Mouse (Mus musculus): ENCODE data around the gene Inafm1. TPM values are rescaled to one million over a fixed set of nuclear protein-coding genes. Genes with fewer than 3 reads are reported as not detected.
A peak's percentile ranks its signal among the peaks of the same experiment; 100 is the strongest.

Inafm1 gene
- total and polyA plus RNA-seq, 2 experiments from 2014 or later: 7.7 to 10.7 TPM

DNA sequence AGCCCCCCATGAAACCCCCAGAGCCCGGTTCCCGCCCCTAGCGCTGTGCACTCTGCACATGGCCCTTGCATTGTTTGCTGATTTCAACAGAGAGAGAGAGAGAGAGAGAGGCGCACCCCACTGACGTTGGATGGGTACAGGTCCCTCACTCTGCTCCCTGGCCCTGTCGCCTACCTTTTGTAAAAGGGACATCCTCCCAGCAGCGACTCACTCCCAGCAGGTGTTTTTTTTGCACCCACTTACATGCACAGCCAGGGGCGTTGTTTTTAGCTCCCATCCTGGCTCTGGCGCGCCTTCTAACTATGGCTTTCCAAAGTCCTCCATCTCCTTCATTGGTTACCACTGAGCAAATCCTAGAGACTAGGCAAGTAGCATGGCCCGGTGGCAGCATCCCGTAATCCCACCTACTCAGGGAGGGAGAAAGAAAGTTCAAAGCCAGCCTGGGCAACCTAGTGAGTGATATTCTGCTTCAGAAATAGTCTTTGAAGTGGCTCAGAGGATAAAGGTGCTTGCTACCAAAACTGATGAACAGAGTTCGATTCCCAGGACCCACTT, 40.9 kb upstream of the Inafm1 start:
- Histone ChIP-seq H3K4me3 (ENCODE audit: low read depth, low read length) (peak overlapping the region; percentile 75), H3K9ac (replicated peaks; ENCODE audit: low read depth, low read length) (peak overlapping the region; percentile 45), H3K9me3 (replicated peaks; ENCODE audit: control insufficient read depth, low read length) (no peaks in the 10 kb centered on the region), H3K4me2 (ENCODE audit: low read depth, low read length) (peak overlapping the region; percentile 82), H3K4me1 (ENCODE audit: control insufficient read depth, insufficient read depth) (peaks cover 7% of the 10 kb centered on the region; the same call in 1 of the 2 replicates), H3K27ac (ENCODE audit: low read depth) (peak overlapping the region; percentile 99), H3K27me3 (ENCODE audit: control insufficient read depth, insufficient read depth, low read length) (no peaks in the 10 kb centered on the region), H3K36me3 (replicated peaks; ENCODE audit: control insufficient read depth, insufficient read depth, low read length) (peaks cover 11% of the 10 kb centered on the region)
- ATAC-seq (ENCODE audit: insufficient read depth, low read depth): no peak
- no peak for DNase-seq (ENCODE audit: low spot score)
- WGBS: 11% methylated on average over 13 of the region's 13 CpGs
- no peak for TF ChIP-seq CTCF (IDR thresholded peaks at IDR 0.05; ENCODE audit: low read depth)
- no peak for TF ChIP-seq EP300 (IDR thresholded peaks at IDR 0.05; ENCODE audit: low read depth)

DNA sequence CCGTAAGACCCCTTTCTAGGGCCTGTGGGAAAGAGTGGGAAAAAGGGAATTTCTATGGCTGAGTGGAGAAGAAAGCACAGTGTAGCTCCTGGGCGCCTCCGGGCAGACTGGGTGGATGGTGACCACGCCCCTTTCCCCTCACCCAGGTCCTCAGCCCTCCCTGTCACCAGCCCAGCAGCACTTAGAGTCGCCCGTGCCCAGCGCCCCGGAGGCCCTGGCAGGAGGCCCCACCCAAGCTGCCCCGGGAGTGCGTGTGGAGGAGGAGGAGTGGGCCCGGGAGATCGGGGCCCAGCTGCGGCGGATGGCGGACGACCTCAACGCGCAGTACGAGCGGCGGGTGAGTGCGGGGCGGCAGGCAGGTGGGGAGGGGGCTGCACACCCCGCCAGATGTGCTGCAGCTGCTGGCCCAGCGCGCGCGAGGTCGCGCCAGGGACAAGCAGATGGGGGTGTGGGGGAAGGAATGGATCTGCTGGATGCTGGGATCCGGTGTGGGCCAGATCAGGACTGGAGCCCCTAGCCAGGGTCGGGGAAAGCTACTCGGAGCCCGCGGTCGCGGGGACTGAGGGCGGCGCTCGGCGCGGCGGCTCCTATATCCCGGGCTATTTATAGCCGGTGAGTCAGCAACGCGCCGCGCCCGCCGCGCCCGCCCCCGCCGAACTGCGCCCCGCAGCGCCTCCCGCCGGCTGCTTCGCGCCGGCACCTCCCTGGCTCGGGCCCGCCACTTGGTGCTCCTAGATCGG, 40.2 kb upstream of the Inafm1 start:
- ATAC-seq (ENCODE audit: insufficient read depth, low read depth) (peak; percentile 78), DNase-seq (ENCODE audit: low spot score) (peak; percentile 88)
- Histone ChIP-seq H3K4me1 (ENCODE audit: control insufficient read depth, insufficient read depth) (peaks cover 7% of the 10 kb centered on the region; the same call in 1 of the 2 replicates), H3K9me3 (replicated peaks; ENCODE audit: control insufficient read depth, low read length) (no peaks in the 10 kb centered on the region), H3K4me2 (ENCODE audit: low read depth, low read length) (peak overlapping the region; percentile 82), H3K36me3 (replicated peaks; ENCODE audit: control insufficient read depth, insufficient read depth, low read length) (peaks cover 11% of the 10 kb centered on the region), H3K27me3 (ENCODE audit: control insufficient read depth, insufficient read depth, low read length) (no peaks in the 10 kb centered on the region), H3K4me3 (ENCODE audit: low read depth, low read length) (peak overlapping the region; percentile 75), H3K9ac (replicated peaks; ENCODE audit: low read depth, low read length) (peak overlapping the region; percentile 75), H3K27ac (ENCODE audit: low read depth) (peak overlapping the region; percentile 99)
- TF ChIP-seq EP300 (IDR thresholded peaks at IDR 0.05; ENCODE audit: low read depth) (peak; percentile 56), CTCF (IDR thresholded peaks at IDR 0.05; ENCODE audit: low read depth) (peak; percentile 25)
- 2% methylated on average over 52 of the region's 66 CpGs for WGBS

- Histone ChIP-seq H3K36me3 (replicated peaks; ENCODE audit: control insufficient read depth, insufficient read depth, low read length) (peaks cover 11% of the 10 kb centered on the region), H3K4me3 (ENCODE audit: low read depth, low read length) (peak overlapping the region; percentile 75), H3K9me3 (replicated peaks; ENCODE audit: control insufficient read depth, low read length) (no peaks in the 10 kb centered on the region), H3K9ac (replicated peaks; ENCODE audit: low read depth, low read length) (peak overlapping the region; percentile 82), H3K4me1 (ENCODE audit: control insufficient read depth, insufficient read depth) (peaks cover 7% of the 10 kb centered on the region; the same call in 1 of the 2 replicates), H3K4me2 (ENCODE audit: low read depth, low read length) (peak overlapping the region; percentile 82), H3K27me3 (ENCODE audit: control insufficient read depth, insufficient read depth, low read length) (no peaks in the 10 kb centered on the region), H3K27ac (ENCODE audit: low read depth) (peak overlapping the region; percentile 99)
- ATAC-seq (ENCODE audit: insufficient read depth, low read depth) (peak; percentile 40), DNase-seq (ENCODE audit: low spot score) (peak; percentile 82)
- TF ChIP-seq EP300 (IDR thresholded peaks at IDR 0.05; ENCODE audit: low read depth): peak; percentile 33; the same call in 1 of the 2 replicates
- no peak for TF ChIP-seq CTCF (IDR thresholded peaks at IDR 0.05; ENCODE audit: low read depth)
- WGBS: under 1% methylated on average over 12 of the region's 12 CpGs
Observed at GRCm38 (mm10) chr7:16312672-16313311, 39.4 kb upstream of the Inafm1 start.

GRCm38 (mm10) chr7:16312011-16312671, 38.7 kb upstream of the Inafm1 start:
- Histone ChIP-seq H3K4me3 (ENCODE audit: low read depth, low read length) (peak overlapping the region; percentile 75), H3K9ac (replicated peaks; ENCODE audit: low read depth, low read length) (peak overlapping the region; percentile 82), H3K27ac (ENCODE audit: low read depth) (peak overlapping the region; percentile 99), H3K4me2 (ENCODE audit: low read depth, low read length) (peak overlapping the region; percentile 82), H3K4me1 (ENCODE audit: control insufficient read depth, insufficient read depth) (peaks cover 7% of the 10 kb centered on the region; the same call in 1 of the 2 replicates), H3K27me3 (ENCODE audit: control insufficient read depth, insufficient read depth, low read length) (no peaks in the 10 kb centered on the region), H3K9me3 (replicated peaks; ENCODE audit: control insufficient read depth, low read length) (no peaks in the 10 kb centered on the region), H3K36me3 (replicated peaks; ENCODE audit: control insufficient read depth, insufficient read depth, low read length) (peaks cover 7% of the 10 kb centered on the region)
- DNase-seq (ENCODE audit: low spot score) (no peak), ATAC-seq (ENCODE audit: insufficient read depth, low read depth) (peak; percentile 15)
- TF ChIP-seq CTCF (IDR thresholded peaks at IDR 0.05; ENCODE audit: low read depth): no peak
- no peak for TF ChIP-seq EP300 (IDR thresholded peaks at IDR 0.05; ENCODE audit: low read depth)
- WGBS: under 1% methylated on average over 45 of the region's 49 CpGs

DNA sequence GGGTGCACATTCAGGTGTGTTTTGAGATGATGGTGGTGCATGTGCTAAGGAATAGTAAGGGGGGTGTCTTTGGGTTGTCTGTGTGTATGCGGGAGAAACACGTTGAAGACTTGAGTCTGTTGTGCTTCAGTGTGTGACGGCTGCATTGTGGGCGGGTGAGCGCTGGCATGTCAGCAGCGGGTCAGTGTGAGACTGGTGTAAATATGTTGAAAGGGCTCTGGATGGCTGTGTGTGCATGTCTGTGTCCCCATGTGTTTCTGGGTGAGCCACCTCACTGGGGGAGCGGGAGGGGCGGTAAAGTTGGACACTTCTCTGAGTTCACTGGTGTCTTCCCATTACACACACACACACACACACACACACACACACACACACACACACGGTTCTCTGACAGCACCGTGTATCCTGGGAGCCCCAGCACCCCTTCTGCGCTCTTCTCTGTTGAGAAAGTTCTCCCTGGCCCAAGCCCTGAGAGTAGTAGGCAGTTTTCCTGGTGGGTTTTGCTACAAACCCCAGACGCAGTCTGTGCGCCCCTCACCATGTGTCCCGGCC, 38.1 kb upstream of the Inafm1 start:
- ATAC-seq (ENCODE audit: insufficient read depth, low read depth) (no peak), DNase-seq (ENCODE audit: low spot score) (no peak)
- peak overlapping the region; percentile 82 for H3K4me2 ChIP-seq (ENCODE audit: low read depth, low read length)
- TF ChIP-seq EP300 (IDR thresholded peaks at IDR 0.05; ENCODE audit: low read depth) (no peak), CTCF (IDR thresholded peaks at IDR 0.05; ENCODE audit: low read depth) (no peak)
- H3K27me3 ChIP-seq (ENCODE audit: control insufficient read depth, insufficient read depth, low read length): no peaks in the 10 kb centered on the region
- H3K4me3 ChIP-seq (ENCODE audit: low read depth, low read length): peak overlapping the region; percentile 75
- WGBS: under 1% methylated on average over 14 of the region's 14 CpGs
- H3K9ac ChIP-seq (replicated peaks; ENCODE audit: low read depth, low read length): peak overlapping the region; percentile 82
- H3K27ac ChIP-seq (ENCODE audit: low read depth): peak overlapping the region; percentile 99
- H3K36me3 ChIP-seq (replicated peaks; ENCODE audit: control insufficient read depth, insufficient read depth, low read length): 0 out of 2 replicates have a peak, but pooled peaks cover under 1% of the 10 kb centered on the region
- H3K4me1 ChIP-seq (ENCODE audit: control insufficient read depth, insufficient read depth): peaks cover 7% of the 10 kb centered on the region; the same call in 1 of the 2 replicates
- no peaks in the 10 kb centered on the region for H3K9me3 ChIP-seq (replicated peaks; ENCODE audit: control insufficient read depth, low read length)
